Mouse (Mus musculus): ENCODE results near the gene Cyp26b1.

DNA sequence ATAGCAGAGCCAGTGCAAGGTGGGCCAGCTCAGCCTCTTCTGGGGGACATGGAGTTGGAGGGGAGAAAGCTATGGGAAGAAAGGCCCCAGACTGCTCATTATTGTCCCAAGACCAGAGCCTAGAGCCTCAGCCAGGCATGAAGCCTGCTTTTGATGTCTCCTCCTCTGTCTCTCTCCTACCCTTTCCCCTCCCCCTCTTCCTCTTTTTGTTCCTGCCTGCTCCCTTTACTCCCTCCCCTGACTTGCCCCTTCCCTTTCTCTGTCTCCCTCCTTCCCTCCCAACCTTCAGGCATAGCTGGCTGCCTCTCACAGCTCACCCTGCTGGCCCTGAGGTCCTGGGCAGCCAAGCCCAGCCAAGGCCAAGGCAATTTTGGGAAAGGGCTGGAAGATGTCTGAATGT, 24.1 kb downstream of the Cyp26b1 start:
- TF ChIP-seq CTCF (IDR thresholded peaks at IDR 0.05; ENCODE audit: low read depth) (no peak), EP300 (IDR thresholded peaks at IDR 0.05; ENCODE audit: low read depth) (no peak)

Data from heart, postnatal 0 days (tissue).